Mouse (Mus musculus): ENCODE measurements around the gene Evc2.

GRCm38 (mm10) chr5:37363284-37363683 is 25.0 kb downstream of the Evc2 start:
- TF ChIP-seq CTCF (IDR thresholded peaks at IDR 0.05; ENCODE audit: low read depth, low read length) (no peak), POLR2A (IDR thresholded peaks at IDR 0.05; ENCODE audit: borderline replicate concordance, low read depth, low read length) (no peak)
